Mouse (Mus musculus) CH12.LX (cell line): ENCODE measurements around the gene Unc13c. TPM values are rescaled to one million over a fixed set of nuclear protein-coding genes. Genes with fewer than 3 reads are reported as not detected.

Experiments
- DNase-seq: peaks from one replicate; pipeline ENCODE4 v3.0.0-alpha.2; 2013; ENCODE audit errors: extremely low read depth
- H3K27ac ChIP-seq: 2 replicates; pipeline ENCODE4 v1.5.1; 2012; ENCODE audit warnings: low read depth, mild to moderate bottlenecking, control low read depth, moderate library complexity; ENCODE audit not compliant: insufficient read depth
- H3K27me3 ChIP-seq: replicated peaks from 2 replicates; pipeline ENCODE3; 2012; ENCODE audit warnings: inconsistent platforms
- H3K36me3 ChIP-seq, 2 experiments: replicated peaks in 1 of 2; 2 replicates each; pipeline versions ENCODE3 to v1.6.1; 2012; ENCODE audit warnings: inconsistent platforms in 1 of 2, low read length in 1 of 2, mild to moderate bottlenecking in 1 of 2, mixed read lengths in 1 of 2, moderate library complexity in 1 of 2; ENCODE audit not compliant: control insufficient read depth in 1 of 2, insufficient read depth in 1 of 2
- H3K4me1 ChIP-seq, 2 experiments: 2 replicates each; pipeline ENCODE4 v1.6.1; 2012; ENCODE audit warnings: inconsistent platforms in 1 of 2, moderate library complexity in 1 of 2; ENCODE audit not compliant: insufficient read depth in 2 of 2, control insufficient read depth in 1 of 2
- H3K4me2 ChIP-seq: 2 replicates; pipeline ENCODE4 v1.6.1; 2012; ENCODE audit warnings: low read depth, mild to moderate bottlenecking, control low read depth; ENCODE audit not compliant: poor library complexity, insufficient read depth, severe bottlenecking
- H3K4me3 ChIP-seq, 3 experiments: fragments of 150-350 bp in 1 of 3; sonication (generic) in 1 of 3; replicated peaks in 1 of 3; 2 replicates each; pipeline versions ENCODE3 to v1.5.1; 2011 to 2012; ENCODE audit warnings: low read depth in 2 of 3, low read length in 2 of 3, mild to moderate bottlenecking in 2 of 3, moderate library complexity in 2 of 3, control low read depth in 1 of 3, improper control_type of control experiment in 1 of 3, inconsistent platforms in 1 of 3, mixed read lengths in 1 of 3; ENCODE audit not compliant: poor library complexity in 1 of 3
- H3K79me2 ChIP-seq: replicated peaks from 2 replicates; pipeline ENCODE4 v1.6.1; 2012; ENCODE audit warnings: mild to moderate bottlenecking, moderate library complexity; ENCODE audit not compliant: control insufficient read depth, poor library complexity, insufficient read depth, severe bottlenecking; ENCODE audit errors: extremely low read depth
- H3K9ac ChIP-seq: 2 replicates; pipeline ENCODE4 v1.6.1; 2012; ENCODE audit warnings: low read depth, mild to moderate bottlenecking, control low read depth, moderate library complexity; ENCODE audit not compliant: insufficient read depth
- H3K9me3 ChIP-seq: replicated peaks from 2 replicates; pipeline ENCODE3; 2012; ENCODE audit warnings: low read length, inconsistent platforms, mixed read lengths
- CTCF ChIP-seq, 2 experiments: IDR thresholded peaks in 1 of 2; conservative IDR thresholded peaks in 1 of 2; 2 replicates each; pipeline ENCODE4 v1.5.1; 2011 to 2012; ENCODE audit warnings: low read depth in 2 of 2, low read length in 2 of 2, improper control_type of control experiment in 1 of 2, inconsistent platforms in 1 of 2, mild to moderate bottlenecking in 1 of 2, moderate library complexity in 1 of 2
- E2F4 ChIP-seq: IDR thresholded peaks from 2 replicates; pipeline ENCODE4 v1.6.1; 2011; ENCODE audit warnings: low read depth, low read length, improper control_type of control experiment; ENCODE audit not compliant: insufficient replicate concordance
- EP300 ChIP-seq: IDR thresholded peaks from 2 replicates; pipeline ENCODE4 v1.6.1; 2011; ENCODE audit warnings: low read length, improper control_type of control experiment
- JUN ChIP-seq: IDR thresholded peaks from 2 replicates; pipeline ENCODE4 v1.6.1; 2011; ENCODE audit warnings: low read depth, mild to moderate bottlenecking, low read length, improper control_type of control experiment, moderate library complexity; ENCODE audit not compliant: insufficient read depth
- MAZ ChIP-seq: IDR thresholded peaks from 2 replicates; pipeline ENCODE4 v1.6.1; 2012; ENCODE audit warnings: low read depth, mild to moderate bottlenecking, inconsistent platforms, low read length, improper control_type of control experiment, moderate library complexity
- MXI1 ChIP-seq: IDR thresholded peaks from 2 replicates; pipeline ENCODE4 v1.6.1; 2011; ENCODE audit warnings: mild to moderate bottlenecking, low read depth, low read length, improper control_type of control experiment
- RAD21 ChIP-seq: IDR thresholded peaks from 2 replicates; pipeline ENCODE4 v1.6.1; 2011; ENCODE audit warnings: low read depth, mild to moderate bottlenecking, low read length, improper control_type of control experiment, moderate library complexity
- SIN3A ChIP-seq: IDR thresholded peaks from 2 replicates; pipeline ENCODE4 v1.6.1; 2012; ENCODE audit warnings: low read length, improper control_type of control experiment, inconsistent platforms
- SMC3 ChIP-seq: IDR thresholded peaks from 2 replicates; pipeline ENCODE4 v1.6.1; 2011; ENCODE audit warnings: low read depth, low read length, improper control_type of control experiment
- USF1 ChIP-seq: IDR thresholded peaks from 2 replicates; pipeline ENCODE4 v1.6.1; 2014; ENCODE audit warnings: low read depth, mild to moderate bottlenecking, inconsistent platforms, low read length, improper control_type of control experiment
- ZKSCAN1 ChIP-seq: IDR thresholded peaks from 2 replicates; pipeline ENCODE4 v1.6.1; 2012; ENCODE audit warnings: low read depth, inconsistent platforms, low read length, improper control_type of control experiment, borderline replicate concordance
- dilution Hi-C: fragments of 300-500 bp; cut with MboI; formaldehyde crosslinking; loops from 2 replicates; pipeline ENCODE4 v1.14.3; 2020; ENCODE audit warnings: low sequenced_read_pairs; ENCODE audit not compliant: extremely low pct_unique_long_range_greater_than_20kb, extremely low pct_ligation_motif_present
- in situ Hi-C: fragments of 300-500 bp; cut with MboI; formaldehyde crosslinking; loops from 3 replicates; pipeline ENCODE4 v1.14.3; 2019; ENCODE audit warnings: low sequenced_read_pairs, low pct_ligation_motif_present, low pct_unique_long_range_greater_than_20kb, mixed read lengths
- polyA plus RNA-seq: library from polyadenylated mRNA; unstranded; fragments of >175 nt; gene quantifications from 2 replicates; pipeline ENCODE4 v1.2.1, GENCODE M21; 2012; ENCODE audit warnings: low read depth; ENCODE audit not compliant: insufficient read length
- total RNA-seq, 2 experiments: library from RNA; depleted of rRNA; stranded (reverse); fragments of 300-350 nt in 1 of 2; fragments of >200 nt in 1 of 2; gene quantifications; 2 replicates each; pipeline ENCODE4 v1.2.3; 2012 to 2014

Gene Unc13c
- total and polyA plus RNA-seq, 3 experiments: not detected

DNA sequence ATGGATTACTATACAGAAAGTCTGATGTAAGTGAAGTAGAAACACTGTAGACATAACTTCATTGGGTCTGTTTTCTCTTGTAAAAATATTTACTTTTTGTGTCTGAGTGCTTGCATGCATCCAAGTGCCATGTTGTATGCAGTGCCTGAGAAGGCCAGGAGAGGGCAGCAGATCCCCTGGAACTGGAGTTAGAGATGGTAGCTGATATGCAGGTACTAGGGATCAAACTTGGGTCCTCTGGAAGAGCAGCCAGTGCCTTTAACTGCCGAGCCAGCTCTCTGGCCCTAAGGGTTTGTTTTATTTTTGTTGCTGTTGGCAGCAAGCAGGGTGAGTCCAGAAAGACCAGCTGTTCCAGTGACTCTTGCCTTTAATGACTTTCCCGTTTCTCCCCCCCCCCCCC is 411.0 kb downstream of the Unc13c start:
- no peak overlapping the region for H3K4me3 ChIP-seq
- H3K9ac ChIP-seq: no peak overlapping the region
- dilution Hi-C loops (no loop called here), in situ Hi-C loops (loop anchor here (25.0 kb wide), 1 partner anchor 404 kb away; the partner anchor contains the start of gene Unc13c)
- no peak overlapping the region for H3K27ac ChIP-seq
- no peaks in the 10 kb centered on the region for H3K27me3 ChIP-seq
- TF ChIP-seq RAD21 (peak; percentile 75), CTCF (conservative IDR thresholded peaks at IDR 0.05 in 1 of 2, IDR thresholded peaks at IDR 0.05 in 1 of 2; ENCODE audit: low read depth in 2 of 2, low read length in 2 of 2) (peak; percentile 49 to 74), MXI1 (no peak), SMC3 (peak; percentile 64), USF1 (no peak)
- no peak overlapping the region for H3K4me2 ChIP-seq
- H3K36me3 ChIP-seq: no peaks in the 10 kb centered on the region
- no peaks in the 10 kb centered on the region for H3K4me1 ChIP-seq
- DNase-seq: peak; percentile 62
- no peaks in the 10 kb centered on the region for H3K9me3 ChIP-seq
- H3K79me2 ChIP-seq: no peaks in the 10 kb centered on the region

DNA sequence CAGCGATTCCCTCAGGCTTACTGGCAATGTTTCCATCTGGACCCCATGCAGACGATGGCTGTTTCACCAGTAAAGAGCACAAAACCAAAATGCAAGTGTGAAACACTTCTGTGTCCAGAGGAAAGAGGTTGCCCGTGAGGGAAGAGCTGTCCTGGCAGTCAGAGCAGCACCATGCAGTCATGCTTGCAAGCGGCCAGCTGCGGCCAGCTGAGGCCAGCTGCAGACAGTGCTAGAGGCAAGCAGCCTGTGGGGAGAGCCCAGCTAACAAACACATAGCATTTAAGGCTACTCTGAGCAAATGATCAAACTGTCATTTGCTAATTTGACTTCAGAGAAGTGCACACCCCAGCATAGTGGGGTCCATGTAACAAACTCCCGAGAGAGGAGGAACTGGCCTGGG is 413.4 kb downstream of the Unc13c start:
- dilution Hi-C loops (no loop called here), in situ Hi-C loops (loop anchor here (25.0 kb wide), 1 partner anchor 407 kb away; the partner anchor contains the start of gene Unc13c)
- no peaks in the 10 kb centered on the region for H3K36me3 ChIP-seq
- no peaks in the 10 kb centered on the region for H3K9me3 ChIP-seq
- H3K27ac ChIP-seq: no peak overlapping the region
- H3K4me3 ChIP-seq: no peak overlapping the region
- TF ChIP-seq MAZ (no peak), JUN (no peak)
- no peaks in the 10 kb centered on the region for H3K27me3 ChIP-seq
- DNase-seq: no peak
- H3K9ac ChIP-seq: no peak overlapping the region
- H3K79me2 ChIP-seq: no peaks in the 10 kb centered on the region
- H3K4me2 ChIP-seq: no peak overlapping the region
- no peaks in the 10 kb centered on the region for H3K4me1 ChIP-seq

DNA sequence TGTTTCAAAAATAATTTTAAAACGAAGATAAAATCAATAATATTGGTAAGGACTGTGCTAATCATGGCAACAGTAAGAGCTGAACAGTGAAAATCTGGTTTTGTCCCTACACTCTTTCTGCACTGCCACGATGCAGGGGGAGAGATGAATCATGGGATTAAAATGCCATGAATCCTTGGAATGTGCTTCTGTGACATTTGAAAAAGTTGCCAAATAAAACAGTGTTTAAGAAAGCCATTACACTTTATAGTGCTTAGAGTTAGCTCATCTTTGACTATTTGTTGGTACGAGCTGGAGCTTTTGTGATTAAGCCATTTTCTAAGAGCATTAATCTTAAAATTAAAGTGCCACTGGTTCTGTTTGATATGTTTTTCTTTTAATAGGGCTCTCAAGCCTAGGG is 496.2 kb downstream of the Unc13c start:
- TF ChIP-seq MAZ: no peak
- in situ Hi-C loops: no loop called here
- H3K36me3 ChIP-seq: no peaks in the 10 kb centered on the region
- H3K9ac ChIP-seq: no peak overlapping the region
- H3K4me2 ChIP-seq: no peak overlapping the region
- H3K27me3 ChIP-seq: no peaks in the 10 kb centered on the region
- H3K4me1 ChIP-seq: no peaks in the 10 kb centered on the region
- no peak for DNase-seq
- no peaks in the 10 kb centered on the region for H3K79me2 ChIP-seq
- H3K9me3 ChIP-seq: no peaks in the 10 kb centered on the region
- no peak overlapping the region for H3K4me3 ChIP-seq
- dilution Hi-C loops: no loop called here
- H3K27ac ChIP-seq: no peak overlapping the region

DNA sequence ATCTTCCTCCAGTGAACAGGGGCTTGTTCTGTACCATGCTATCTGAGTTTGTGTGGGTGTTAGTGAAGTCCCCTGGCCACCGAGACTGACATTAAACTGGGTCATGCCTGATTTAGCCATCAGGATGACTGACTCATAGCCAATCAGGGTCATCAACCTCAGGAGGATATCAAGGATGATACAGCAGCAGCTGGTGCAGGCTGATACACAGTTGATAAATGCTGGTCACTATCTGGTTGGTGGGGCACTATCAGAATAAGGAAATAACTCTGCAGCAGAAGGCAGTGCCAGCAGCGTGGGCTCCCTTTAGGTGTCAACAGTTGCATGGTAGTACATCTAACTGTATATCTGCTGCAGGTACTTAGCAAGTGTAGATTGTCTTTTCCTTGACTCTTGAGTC is 506.7 kb downstream of the Unc13c start:
- no peak overlapping the region for H3K27ac ChIP-seq
- no peak for DNase-seq
- no peak overlapping the region for H3K9ac ChIP-seq
- no peaks in the 10 kb centered on the region for H3K79me2 ChIP-seq
- dilution Hi-C loops: no loop called here
- no peak for TF ChIP-seq EP300
- TF ChIP-seq SIN3A: no peak
- no peak for TF ChIP-seq E2F4
- TF ChIP-seq ZKSCAN1: no peak
- H3K4me2 ChIP-seq: no peak overlapping the region
- no peaks in the 10 kb centered on the region for H3K27me3 ChIP-seq
- H3K4me3 ChIP-seq: no peak overlapping the region
- in situ Hi-C loops: no loop called here
- no peaks in the 10 kb centered on the region for H3K4me1 ChIP-seq
- H3K36me3 ChIP-seq: no peaks in the 10 kb centered on the region
- no peaks in the 10 kb centered on the region for H3K9me3 ChIP-seq
